Mouse (Mus musculus) myocyte (in vitro differentiated cells): ENCODE measurements at regions not wholly inside any gene's neighbourhood (a gene's known extent, or its start where the extent isn't known, plus 50 kb on each side); places are given as distances from the start of the nearest gene placed in this dataset.
A peak's percentile ranks its signal among the peaks of the same experiment; 100 is the strongest.

ENCODE experiments used
- H3K27me3 ChIP-seq: one replicate; pipeline ENCODE4 v1.6.1; 2011; ENCODE audit not compliant: control insufficient read depth, insufficient read depth, insufficient read length
- H3K36me3 ChIP-seq: one replicate; pipeline ENCODE4 v1.6.1; 2011; ENCODE audit not compliant: control insufficient read depth, insufficient read depth
- H3K4me2 ChIP-seq: one replicate; pipeline ENCODE4 v1.6.1; 2011; ENCODE audit warnings: low read depth, control low read depth
- H3K4me3 ChIP-seq: one replicate; pipeline ENCODE4 v1.5.1; 2011; ENCODE audit warnings: mild to moderate bottlenecking, control low read depth, moderate library complexity
- H3K79me2 ChIP-seq: one replicate; pipeline ENCODE4 v1.6.1; 2011; ENCODE audit not compliant: control insufficient read depth, insufficient read depth
- H3ac ChIP-seq: one replicate; pipeline ENCODE4 v1.6.1; 2011; ENCODE audit not compliant: control insufficient read depth, insufficient read length
- CEBPB ChIP-seq: IDR thresholded peaks from 2 replicates; pipeline ENCODE4 v1.6.1; 2011; ENCODE audit warnings: mild to moderate bottlenecking, moderate library complexity; ENCODE audit not compliant: poor library complexity, insufficient read depth, severe bottlenecking
- E2F4 ChIP-seq: IDR thresholded peaks from one replicate; pipeline ENCODE4 v1.6.1; 2011; ENCODE audit warnings: mild to moderate bottlenecking, control low read depth, moderate library complexity; ENCODE audit not compliant: insufficient read depth
- MAX ChIP-seq: IDR thresholded peaks from one replicate; pipeline ENCODE4 v1.6.1; 2011; ENCODE audit warnings: low read depth, mild to moderate bottlenecking, control low read depth
- MYOD1 ChIP-seq, 3 experiments: IDR thresholded peaks; one replicate each; pipeline ENCODE4 v1.6.1; 2011; ENCODE audit warnings: control low read depth in 2 of 3, low read depth in 2 of 3, mild to moderate bottlenecking in 2 of 3, moderate library complexity in 1 of 3; ENCODE audit not compliant: insufficient read length in 2 of 3, control insufficient read depth in 1 of 3
- MYOG ChIP-seq, 3 experiments: IDR thresholded peaks; one replicate each; pipeline ENCODE4 v1.6.1; 2011; ENCODE audit warnings: control low read depth in 2 of 3, low read depth in 2 of 3, mild to moderate bottlenecking in 2 of 3; ENCODE audit not compliant: insufficient read length in 2 of 3, control insufficient read depth in 1 of 3, insufficient read depth in 1 of 3
- POLR2A ChIP-seq: IDR thresholded peaks from one replicate; pipeline ENCODE4 v1.6.1; 2011; ENCODE audit warnings: low read depth, mild to moderate bottlenecking, control low read depth, moderate library complexity; ENCODE audit not compliant: insufficient read length
- POLR2AphosphoS2 ChIP-seq: IDR thresholded peaks from one replicate; pipeline ENCODE4 v1.6.1; 2011; ENCODE audit warnings: low read depth, control low read depth; ENCODE audit not compliant: insufficient read length
- REST ChIP-seq: IDR thresholded peaks from one replicate; pipeline ENCODE4 v1.6.1; 2011; ENCODE audit warnings: mild to moderate bottlenecking, control low read depth, moderate library complexity; ENCODE audit not compliant: insufficient read depth, insufficient read length
- SRF ChIP-seq: IDR thresholded peaks from one replicate; pipeline ENCODE4 v1.6.1; 2011; ENCODE audit warnings: low read depth; ENCODE audit not compliant: control insufficient read depth, insufficient read length
- TCF12 ChIP-seq: IDR thresholded peaks from one replicate; pipeline ENCODE4 v1.6.1; 2011; ENCODE audit warnings: mild to moderate bottlenecking, control low read depth; ENCODE audit not compliant: poor library complexity, insufficient read depth, severe bottlenecking
- TCF3 ChIP-seq: IDR thresholded peaks from one replicate; pipeline ENCODE4 v1.6.1; 2011; ENCODE audit warnings: low read depth, control low read depth; ENCODE audit not compliant: insufficient read length
- USF1 ChIP-seq: IDR thresholded peaks from one replicate; pipeline ENCODE4 v1.6.1; 2011; ENCODE audit warnings: low read depth, mild to moderate bottlenecking, control low read depth, moderate library complexity

GRCm38 (mm10) chr5:138875180-138876076 is 55.5 kb downstream of the Gm5294 start:
- Histone ChIP-seq H3K27me3 (peaks cover 5% of the 10 kb centered on the region), H3K36me3 (no peaks in the 10 kb centered on the region), H3K4me3 (no peak overlapping the region), H3ac (no peak overlapping the region), H3K4me2 (no peak overlapping the region), H3K79me2 (no peaks in the 10 kb centered on the region)
- no peak for TF ChIP-seq MYOG (IDR thresholded peaks at IDR 0.05; ENCODE audit: control insufficient read depth in 1 of 3, insufficient read depth in 1 of 3, insufficient read length in 2 of 3, low read depth in 2 of 3)
- TF ChIP-seq TCF12, result no peak
- no peak for TF ChIP-seq REST
- TF ChIP-seq E2F4, result no peak
- no peak for TF ChIP-seq MAX
- no peak for TF ChIP-seq POLR2A
- no peak for TF ChIP-seq USF1
- TF ChIP-seq MYOD1 (IDR thresholded peaks at IDR 0.05; ENCODE audit: control insufficient read depth in 1 of 3, insufficient read length in 2 of 3, low read depth in 2 of 3), result no peak
- TF ChIP-seq TCF3, result no peak
- no peak for TF ChIP-seq CEBPB
- TF ChIP-seq SRF, result no peak
- TF ChIP-seq POLR2AphosphoS2, result no peak

- TF ChIP-seq TCF3 (no peak), POLR2A (no peak), SRF (no peak), POLR2AphosphoS2 (no peak), MYOD1 (IDR thresholded peaks at IDR 0.05; ENCODE audit: control insufficient read depth in 1 of 3, insufficient read length in 2 of 3, low read depth in 2 of 3) (peak in 1 of 3 experiments; percentile 15), MYOG (IDR thresholded peaks at IDR 0.05; ENCODE audit: control insufficient read depth in 1 of 3, insufficient read depth in 1 of 3, insufficient read length in 2 of 3, low read depth in 2 of 3) (peak in 1 of 3 experiments; percentile 57)
Measured at GRCm38 (mm10) chr5:138881649-138882226, 61.9 kb downstream of the Gm5294 start.

GRCm38 (mm10) chr5:138883573-138883972 is 63.7 kb downstream of the Gm5294 start:
- no peak overlapping the region for H3K4me3 ChIP-seq
- H3K79me2 ChIP-seq, result no peaks in the 10 kb centered on the region
- TF ChIP-seq MAX (no peak), REST (no peak), TCF12 (no peak), MYOD1 (IDR thresholded peaks at IDR 0.05; ENCODE audit: control insufficient read depth in 1 of 3, insufficient read length in 2 of 3, low read depth in 2 of 3) (no peak), E2F4 (no peak), TCF3 (no peak), USF1 (no peak), MYOG (IDR thresholded peaks at IDR 0.05; ENCODE audit: control insufficient read depth in 1 of 3, insufficient read depth in 1 of 3, insufficient read length in 2 of 3, low read depth in 2 of 3) (no peak), POLR2AphosphoS2 (no peak), CEBPB (no peak), POLR2A (no peak), SRF (no peak)
- peaks cover 6% of the 10 kb centered on the region for H3K27me3 ChIP-seq
- H3K4me2 ChIP-seq, result no peak overlapping the region
- no peak overlapping the region for H3ac ChIP-seq
- H3K36me3 ChIP-seq, result no peaks in the 10 kb centered on the region

More at GRCm38 (mm10) chr5:138881649-138882226, 61.9 kb downstream of the Gm5294 start:
- H3ac ChIP-seq, result no peak overlapping the region
- H3K79me2 ChIP-seq, result no peaks in the 10 kb centered on the region
- peaks cover 6% of the 10 kb centered on the region for H3K27me3 ChIP-seq
- no peak overlapping the region for H3K4me3 ChIP-seq
- H3K4me2 ChIP-seq, result no peak overlapping the region
- no peaks in the 10 kb centered on the region for H3K36me3 ChIP-seq

GRCm38 (mm10) chr5:138885905-138886304 is 66.0 kb downstream of the Gm5294 start:
- H3ac ChIP-seq, result no peak overlapping the region

More at GRCm38 (mm10) chr5:138885905-138886304, 66.0 kb downstream of the Gm5294 start:
- Histone ChIP-seq H3K4me2 (no peak overlapping the region), H3K4me3 (no peak overlapping the region), H3K27me3 (peaks cover 6% of the 10 kb centered on the region), H3K79me2 (no peaks in the 10 kb centered on the region), H3K36me3 (no peaks in the 10 kb centered on the region)
- TF ChIP-seq MYOD1 (IDR thresholded peaks at IDR 0.05; ENCODE audit: control insufficient read depth in 1 of 3, insufficient read length in 2 of 3, low read depth in 2 of 3), result no peak
- TF ChIP-seq SRF, result no peak
- TF ChIP-seq POLR2A, result no peak
- TF ChIP-seq E2F4, result no peak
- no peak for TF ChIP-seq USF1
- TF ChIP-seq TCF12, result no peak
- no peak for TF ChIP-seq REST
- no peak for TF ChIP-seq POLR2AphosphoS2
- no peak for TF ChIP-seq CEBPB
- TF ChIP-seq TCF3, result no peak
